21 mouse cellular contexts compared by ENCODE assay signal in genomic region chr2:15926041-15926440, GRCm38 (mm10).
DNase-seq lines count a peak whose midpoint lies in the region; ATAC-seq and TF ChIP-seq lines count a peak whose summit lies in the region.
"Had no signal": no experiment of that assay in that cellular context is flagged by ENCODE, and none has a peak within 500 bp of the region (broad histone marks: within the 10 kb centered on the region; RNA-seq: fewer than 3 reads in every experiment).

No protein-coding gene starts in this region.

- no peak for TF ChIP-seq CTCF in ES-Bruce4 (IDR thresholded peaks at IDR 0.05; ENCODE audit: low read depth, low read length)

- H3K9ac ChIP-seq in ES-Bruce4 (ENCODE audit: low read depth, poor library complexity, severe bottlenecking): no peak overlapping the region
- no peak overlapping the region for H3K9ac ChIP-seq in hindbrain, embryonic 16.5 days (ENCODE audit: low read depth, low read length)
- H3K9ac ChIP-seq: embryonic facial prominence, embryonic 12.5 days; forebrain, embryonic 13.5 days; forebrain, embryonic 15.5 days; forebrain, postnatal 0 days had no signal

- peak overlapping the region; percentile 92 for H3K27ac ChIP-seq in ES-Bruce4 (ENCODE audit: insufficient read depth, low read length)
- H3K27ac ChIP-seq in hindbrain, embryonic 16.5 days (ENCODE audit: low read depth, low read length): no peak overlapping the region
- H3K27ac ChIP-seq: embryonic facial prominence, embryonic 10.5 days; embryonic facial prominence, embryonic 12.5 days; forebrain, embryonic 13.5 days; forebrain, embryonic 15.5 days had no signal

- no peak for TF ChIP-seq POLR2A in ES-Bruce4 (IDR thresholded peaks at IDR 0.05; ENCODE audit: insufficient read depth, low read length)

- no peaks in the 10 kb centered on the region for H3K36me3 ChIP-seq in ES-Bruce4 (ENCODE audit: control insufficient read depth, insufficient read depth, low read length, poor library complexity, severe bottlenecking)
- no peaks in the 10 kb centered on the region for H3K36me3 ChIP-seq in hindbrain, embryonic 16.5 days (ENCODE audit: control insufficient read depth, insufficient read depth, low read length)
- H3K36me3 ChIP-seq: embryonic facial prominence, embryonic 10.5 days; embryonic facial prominence, embryonic 12.5 days; forebrain, embryonic 15.5 days; G1E had no signal

- DNase-seq in ES-CJ7 (ENCODE audit: low read depth, low spot score): peak; percentile 84
- DNase-seq in R1 (ENCODE audit: low read depth, low spot score): peak; percentile 89
- DNase-seq: adrenal gland, adult 2 months; adrenal gland, postnatal 10 days; adrenal gland, postnatal 25 days; cerebellum, adult 11 months; cerebellum, adult 2 months; cerebellum, adult 9-10 months; cerebellum, postnatal 10 days; cerebellum, postnatal 25 days; forebrain, postnatal 0 days had no signal

- no peak overlapping the region for H3K4me3 ChIP-seq in ES-Bruce4 (ENCODE audit: low read depth, low read length)
- no peak overlapping the region for H3K4me3 ChIP-seq in hindbrain, embryonic 16.5 days (ENCODE audit: low read length)
- H3K4me3 ChIP-seq: embryonic facial prominence, embryonic 10.5 days; embryonic facial prominence, embryonic 12.5 days; forebrain, embryonic 13.5 days; forebrain, embryonic 15.5 days had no signal

- H3K4me1 ChIP-seq in ES-Bruce4 (ENCODE audit: control insufficient read depth, insufficient read depth, low read length): peaks cover 1% of the 10 kb centered on the region
- H3K4me1 ChIP-seq in hindbrain, embryonic 16.5 days (ENCODE audit: control insufficient read depth, insufficient read depth, low read depth, low read length): no peaks in the 10 kb centered on the region
- H3K4me1 ChIP-seq: embryonic facial prominence, embryonic 10.5 days; embryonic facial prominence, embryonic 12.5 days; forebrain, embryonic 13.5 days; forebrain, embryonic 15.5 days had no signal

- no peak overlapping the region for H3K4me2 ChIP-seq in hindbrain, embryonic 16.5 days (ENCODE audit: low read length)
- H3K4me2 ChIP-seq: embryonic facial prominence, embryonic 12.5 days; forebrain, embryonic 13.5 days; forebrain, embryonic 15.5 days had no signal

- TF ChIP-seq EP300 in ES-Bruce4 (IDR thresholded peaks at IDR 0.05; ENCODE audit: insufficient read depth, low read depth, low read length): no peak

- no peak for ATAC-seq in hindbrain, embryonic 16.5 days
- ATAC-seq in activated CD4-positive, CD25-positive, alpha-beta regulatory T cell, adult 4 months: no peak
- ATAC-seq in megakaryocyte-erythroid progenitor cell, adult 5-6 weeks (replicated peaks; ENCODE audit: low FRiP score, low TSS enrichment, poor library complexity, severe bottlenecking): no peak
- ATAC-seq: forebrain, embryonic 13.5 days; forebrain, embryonic 15.5 days; forebrain, postnatal 0 days; Patski had no signal

- no peaks in the 10 kb centered on the region for H3K9me3 ChIP-seq in ES-Bruce4 (replicated peaks; ENCODE audit: control insufficient read depth, insufficient read depth, low read length, poor library complexity, severe bottlenecking)
- no peaks in the 10 kb centered on the region for H3K9me3 ChIP-seq in hindbrain, embryonic 16.5 days (ENCODE audit: control insufficient read depth, low read length)
- H3K9me3 ChIP-seq: embryonic facial prominence, embryonic 10.5 days; embryonic facial prominence, embryonic 12.5 days; forebrain, embryonic 13.5 days; forebrain, embryonic 15.5 days; G1E had no signal

- no peaks in the 10 kb centered on the region for H3K27me3 ChIP-seq in ES-Bruce4 (ENCODE audit: control insufficient read depth, insufficient read depth, low read length, poor library complexity, severe bottlenecking)
- H3K27me3 ChIP-seq in hindbrain, embryonic 16.5 days (replicated peaks; ENCODE audit: control insufficient read depth, insufficient read depth, low read length): no peaks in the 10 kb centered on the region
- H3K27me3 ChIP-seq: embryonic facial prominence, embryonic 12.5 days; forebrain, embryonic 13.5 days; forebrain, embryonic 15.5 days; Patski had no signal

- 41% methylated on average over 1 of the region's 1 CpGs for WGBS in hindbrain, embryonic 16.5 days
